Mouse (Mus musculus) embryonic facial prominence, embryonic 11.5 days (tissue): Measurements from ENCODE around the gene Pcca. TPM values are rescaled to one million over a fixed set of nuclear protein-coding genes. Genes with fewer than 3 reads are reported as not detected.

Experiments used
- ATAC-seq: fragments of 200-750 bp; cut with Nextera tagmentation; replicated peaks from 2 replicates; pipeline ENCODE4 v1.8.0; 2017; ENCODE audit warnings: low read depth; ENCODE audit not compliant: insufficient number of reproducible peaks, low FRiP score, low TSS enrichment
- DNase-seq: peaks from one replicate; pipeline ENCODE4 v3.0.0-alpha.2; 2015; ENCODE audit warnings: low spot score
- H3K27ac ChIP-seq: fragments of 300-500 bp; sonication (generic); replicated peaks from 2 replicates; pipeline ENCODE4 v1.5.1; 2014; ENCODE audit warnings: mild to moderate bottlenecking, low read depth, low read length, control low read depth
- H3K27me3 ChIP-seq: fragments of 300-500 bp; sonication (generic); 2 replicates; pipeline ENCODE4 v1.6.1; 2014; ENCODE audit warnings: mild to moderate bottlenecking, low read length, moderate library complexity, mixed read lengths; ENCODE audit not compliant: control insufficient read depth, insufficient read depth
- H3K36me3 ChIP-seq: fragments of 300-500 bp; sonication (generic); replicated peaks from 2 replicates; pipeline ENCODE4 v1.6.1; 2014; ENCODE audit warnings: low read depth, mild to moderate bottlenecking, low read length, moderate library complexity, mixed read lengths; ENCODE audit not compliant: control insufficient read depth, insufficient read depth
- H3K4me1 ChIP-seq: fragments of 300-500 bp; sonication (generic); 2 replicates; pipeline ENCODE4 v1.6.1; 2014; ENCODE audit warnings: low read length, mixed read lengths; ENCODE audit not compliant: control insufficient read depth, insufficient read depth
- H3K4me2 ChIP-seq: fragments of 300-500 bp; sonication (generic); 2 replicates; pipeline ENCODE4 v1.6.1; 2014; ENCODE audit warnings: low read depth, mild to moderate bottlenecking, control low read depth, low read length, moderate library complexity
- H3K4me3 ChIP-seq: fragments of 300-500 bp; sonication (generic); 2 replicates; pipeline ENCODE4 v1.5.1; 2014; ENCODE audit warnings: low read depth, low read length, control low read depth
- H3K9ac ChIP-seq: fragments of 300-500 bp; sonication (generic); replicated peaks from 2 replicates; pipeline ENCODE4 v1.6.1; 2014; ENCODE audit warnings: mild to moderate bottlenecking, control low read depth, low read length
- H3K9me3 ChIP-seq: fragments of 300-500 bp; sonication (generic); replicated peaks from 2 replicates; pipeline ENCODE4 v1.6.1; 2016; ENCODE audit warnings: mild to moderate bottlenecking, low read length, inconsistent platforms, mixed read lengths; ENCODE audit not compliant: control insufficient read depth
- whole genome bisulfite sequencing: fragments of 180-500 bp; shearing (Covaris S2); extraction: QIAGEN DNeasy Blood & Tissue Kit; methylation state at CpG from one replicate; pipeline ENCODE4 v1.1.7; 2014; 5-methylcytosine and 5-hydroxymethylcytosine counted together
- polyA plus RNA-seq: library from polyadenylated mRNA; unstranded; fragments of >200 nt; fragmentation: Nextera tagmentation; extraction: Ambion mirVana; gene quantifications from 2 replicates; pipeline ENCODE4 v1.2.1, GENCODE M21; 2014

The Pcca gene
- polyA plus RNA-seq, 1 experiment from 2014 or later = 35.3 TPM

DNA sequence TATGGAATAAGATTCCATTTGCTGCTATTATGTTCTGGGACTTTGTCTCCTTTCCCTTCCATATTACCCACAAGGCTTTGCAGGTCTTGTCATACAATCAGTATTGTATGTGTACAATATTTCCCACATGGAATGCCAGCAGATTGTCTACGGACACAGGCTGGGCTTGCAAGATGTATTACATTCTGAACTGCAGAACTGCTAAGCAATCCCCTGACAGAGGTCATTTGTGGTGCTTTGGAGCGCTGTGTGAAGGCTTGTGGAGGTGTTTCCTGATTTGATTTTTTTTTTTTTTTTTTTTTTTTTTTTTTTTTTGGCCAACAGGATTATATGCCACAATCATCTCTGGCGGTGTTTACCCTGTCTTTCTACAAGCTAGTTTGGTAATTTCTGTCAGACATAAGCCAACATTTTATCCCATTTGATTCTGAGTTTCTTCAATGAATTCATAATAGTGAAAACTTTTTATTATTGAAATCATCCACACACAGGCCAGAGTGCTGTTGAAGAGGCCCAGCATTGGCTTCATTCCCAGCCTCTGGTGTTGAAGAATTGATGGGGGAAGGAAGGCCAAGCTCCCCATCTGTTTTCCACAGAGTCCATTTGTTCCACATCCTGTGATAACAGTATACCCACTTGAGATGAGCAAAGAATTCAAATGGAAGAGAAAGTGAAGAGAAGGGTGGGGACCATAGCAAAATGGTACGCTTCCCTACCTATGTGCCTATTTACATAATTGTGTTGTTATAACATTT, 333.6 kb downstream of the Pcca start:
- no peaks in the 10 kb centered on the region for H3K36me3 ChIP-seq
- H3K4me1 ChIP-seq = no peaks in the 10 kb centered on the region
- H3K27me3 ChIP-seq = no peaks in the 10 kb centered on the region
- DNase-seq = no peak
- H3K27ac ChIP-seq = no peak overlapping the region
- H3K4me3 ChIP-seq = no peak overlapping the region
- no peaks in the 10 kb centered on the region for H3K9me3 ChIP-seq
- H3K4me2 ChIP-seq = no peak overlapping the region
- 80% methylated on average over 4 of the region's 4 CpGs for WGBS
- no peak for ATAC-seq
- no peak overlapping the region for H3K9ac ChIP-seq

DNA sequence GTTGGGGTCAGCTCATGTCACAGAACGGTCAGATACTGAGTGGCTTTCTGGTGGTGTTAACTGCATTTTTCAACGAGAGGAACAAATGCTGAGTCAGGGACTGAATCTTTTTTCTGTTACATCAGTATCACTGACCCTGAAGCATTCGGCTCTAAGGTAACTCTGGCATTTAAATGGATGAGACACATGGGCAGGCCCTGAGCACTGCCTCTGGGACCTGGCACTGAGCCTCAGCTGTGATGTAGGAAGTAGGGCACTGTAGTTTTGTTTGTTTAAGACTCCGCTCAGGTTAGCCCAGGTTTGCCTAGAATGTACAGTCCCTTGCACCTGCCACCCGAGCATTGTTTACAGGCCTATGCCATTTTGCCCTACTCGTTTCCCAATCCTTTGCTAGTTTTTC, 335.7 kb downstream of the Pcca start:
- H3K27ac ChIP-seq = no peak overlapping the region
- DNase-seq = no peak
- H3K9me3 ChIP-seq = no peaks in the 10 kb centered on the region
- H3K4me2 ChIP-seq = no peak overlapping the region
- no peak; the same call in 1 of the 2 replicates for ATAC-seq
- no peak overlapping the region for H3K4me3 ChIP-seq
- no peaks in the 10 kb centered on the region for H3K27me3 ChIP-seq
- no peak overlapping the region for H3K9ac ChIP-seq
- no peaks in the 10 kb centered on the region for H3K4me1 ChIP-seq
- 67% methylated on average over 6 of the region's 6 CpGs for WGBS
- no peaks in the 10 kb centered on the region for H3K36me3 ChIP-seq

DNA sequence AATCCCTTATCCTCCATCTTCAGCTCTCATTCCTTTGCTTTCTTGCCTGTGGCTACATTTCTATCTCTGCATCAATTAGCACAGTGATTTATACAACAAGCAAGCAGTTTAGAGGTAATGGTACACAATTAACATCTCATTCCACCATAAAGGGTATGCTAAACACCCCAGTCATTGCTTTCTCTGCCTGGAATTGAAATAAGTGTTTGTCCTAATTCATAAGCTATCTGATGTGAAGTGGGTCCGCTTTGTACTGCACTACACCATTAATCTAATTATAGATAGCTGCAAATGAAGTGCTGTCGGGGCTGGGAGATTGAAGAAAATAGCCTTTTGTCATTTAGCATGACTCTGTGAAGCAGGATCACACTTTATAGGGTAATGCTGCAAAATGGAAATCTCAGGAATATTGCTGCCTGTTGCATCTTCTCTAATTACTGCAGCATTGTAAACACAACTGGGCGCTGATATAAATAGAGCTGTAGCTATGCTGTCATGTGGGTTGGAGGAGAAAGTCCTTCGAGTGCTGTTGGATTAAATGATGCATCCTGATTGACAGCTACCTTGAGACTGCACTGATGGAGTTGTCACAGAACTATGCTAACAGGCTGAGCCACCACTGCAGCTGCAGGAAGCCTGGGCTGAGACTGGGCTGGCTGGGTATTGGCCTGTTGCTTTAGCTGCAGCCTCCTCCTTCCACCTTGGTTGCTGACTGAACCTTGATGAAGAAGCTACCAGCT, 337.9 kb downstream of the Pcca start:
- Histone ChIP-seq H3K27me3 (no peaks in the 10 kb centered on the region), H3K4me2 (no peak overlapping the region), H3K9me3 (no peaks in the 10 kb centered on the region), H3K4me1 (no peaks in the 10 kb centered on the region), H3K36me3 (no peaks in the 10 kb centered on the region), H3K9ac (no peak overlapping the region), H3K4me3 (no peak overlapping the region), H3K27ac (no peak overlapping the region)
- DNase-seq = no peak
- 48% methylated on average over 4 of the region's 4 CpGs for WGBS
- ATAC-seq = no peak

DNA sequence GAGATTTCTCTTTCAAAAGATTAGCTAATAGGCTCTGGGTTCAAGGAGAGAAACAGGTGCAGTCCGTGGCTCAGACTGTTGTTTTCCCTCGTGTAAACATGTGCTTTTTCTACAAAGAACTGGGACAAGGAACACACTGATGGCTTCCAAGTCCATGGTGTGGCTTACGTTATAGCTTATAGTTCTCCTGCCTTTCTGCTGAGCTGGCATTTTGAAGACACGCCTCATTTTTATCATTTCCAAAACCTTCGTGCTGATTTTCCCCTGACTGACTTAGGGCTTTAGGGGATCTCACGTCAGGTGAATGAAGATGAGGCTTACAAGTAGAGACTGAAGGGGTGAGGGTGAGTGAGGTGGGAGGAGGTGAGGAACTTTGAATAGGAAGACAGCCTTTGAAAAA, 338.5 kb downstream of the Pcca start:
- Histone ChIP-seq H3K9ac (no peak overlapping the region), H3K36me3 (no peaks in the 10 kb centered on the region), H3K9me3 (no peaks in the 10 kb centered on the region), H3K4me2 (no peak overlapping the region), H3K27me3 (no peaks in the 10 kb centered on the region), H3K4me3 (no peak overlapping the region), H3K27ac (no peak overlapping the region), H3K4me1 (no peaks in the 10 kb centered on the region)
- DNase-seq (no peak), ATAC-seq (no peak)
- 75% methylated on average over 6 of the region's 6 CpGs for WGBS

DNA sequence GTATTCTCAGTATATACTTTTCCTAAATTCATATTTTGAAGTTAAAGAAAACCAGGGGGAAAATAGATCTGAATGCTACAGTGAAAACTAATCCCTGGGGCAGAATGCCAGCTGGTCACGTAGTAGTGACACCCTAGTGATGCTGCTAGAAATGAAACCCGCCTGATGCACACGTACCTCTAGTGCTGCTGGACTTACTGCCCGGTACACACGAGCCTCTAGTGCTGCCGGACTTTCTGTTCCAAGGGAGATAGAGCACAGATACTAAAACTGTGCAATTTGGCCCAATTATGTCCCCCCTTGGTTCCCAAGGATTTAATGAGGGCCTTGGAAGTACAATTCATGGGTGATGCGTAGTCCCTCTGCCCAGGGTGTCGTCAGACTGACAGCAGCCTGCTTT, 340.9 kb downstream of the Pcca start:
- Histone ChIP-seq H3K27ac (no peak overlapping the region), H3K9me3 (no peaks in the 10 kb centered on the region)
- WGBS = 61% methylated on average over 8 of the region's 8 CpGs

DNA sequence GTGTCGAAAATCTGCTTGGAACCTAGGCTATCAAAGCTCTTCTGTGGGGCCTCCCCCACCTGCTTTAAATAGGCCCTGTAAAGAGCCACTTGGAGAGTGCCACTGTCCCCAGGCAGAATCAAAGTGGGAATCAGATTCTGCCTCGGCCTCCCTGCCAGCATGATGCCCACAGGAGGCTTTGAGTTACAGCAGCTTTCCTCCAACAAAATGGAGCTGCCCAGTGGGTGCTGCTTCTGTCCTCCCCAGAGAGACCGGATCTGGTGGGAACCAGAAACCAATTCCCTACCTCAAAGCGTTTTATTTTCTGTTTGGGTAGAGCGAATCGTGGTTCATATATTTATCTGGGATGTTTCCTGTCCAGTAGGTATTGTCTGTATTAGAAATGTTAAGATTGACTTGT, 341.5 kb downstream of the Pcca start:
- ATAC-seq (no peak), DNase-seq (no peak)
- 49% methylated on average over 6 of the region's 6 CpGs for WGBS
- Histone ChIP-seq H3K9me3 (no peaks in the 10 kb centered on the region), H3K36me3 (no peaks in the 10 kb centered on the region), H3K4me3 (no peak overlapping the region), H3K9ac (no peak overlapping the region), H3K4me2 (no peak overlapping the region), H3K27ac (no peak overlapping the region), H3K4me1 (no peaks in the 10 kb centered on the region), H3K27me3 (no peaks in the 10 kb centered on the region)

More for the DNA sequence above, 340.9 kb downstream of the Pcca start:
- Histone ChIP-seq H3K36me3 (no peaks in the 10 kb centered on the region), H3K9ac (no peak overlapping the region), H3K4me3 (no peak overlapping the region), H3K4me2 (no peak overlapping the region), H3K4me1 (no peaks in the 10 kb centered on the region), H3K27me3 (no peaks in the 10 kb centered on the region)
- ATAC-seq (no peak), DNase-seq (no peak)

DNA sequence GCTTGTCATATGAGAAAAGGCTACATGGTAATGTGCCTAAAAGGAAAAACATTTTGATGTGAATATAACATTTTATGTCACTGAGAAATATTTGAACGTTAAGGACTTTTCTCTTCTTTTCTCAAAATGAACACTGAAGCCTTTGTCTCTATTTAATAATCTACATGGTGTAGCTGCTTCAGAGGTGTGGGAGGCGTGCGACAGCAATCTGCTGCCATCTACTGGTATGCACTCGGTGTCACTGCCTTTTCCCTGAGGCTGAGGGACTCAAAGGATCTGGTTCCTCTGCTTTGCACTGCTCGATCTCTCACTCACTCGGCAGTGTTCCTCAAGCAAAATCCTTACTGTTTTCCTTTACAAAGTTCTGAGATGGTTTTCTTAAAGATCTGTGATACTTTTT, 342.0 kb downstream of the Pcca start:
- Histone ChIP-seq H3K4me3 (no peak overlapping the region), H3K4me1 (no peaks in the 10 kb centered on the region), H3K9me3 (no peaks in the 10 kb centered on the region), H3K36me3 (no peaks in the 10 kb centered on the region), H3K4me2 (no peak overlapping the region), H3K9ac (no peak overlapping the region), H3K27ac (no peak overlapping the region), H3K27me3 (no peaks in the 10 kb centered on the region)
- DNase-seq (peak; percentile 87), ATAC-seq (peak; percentile 86; the same call in 1 of the 2 replicates)
- WGBS = 5% methylated on average over 6 of the region's 6 CpGs

DNA sequence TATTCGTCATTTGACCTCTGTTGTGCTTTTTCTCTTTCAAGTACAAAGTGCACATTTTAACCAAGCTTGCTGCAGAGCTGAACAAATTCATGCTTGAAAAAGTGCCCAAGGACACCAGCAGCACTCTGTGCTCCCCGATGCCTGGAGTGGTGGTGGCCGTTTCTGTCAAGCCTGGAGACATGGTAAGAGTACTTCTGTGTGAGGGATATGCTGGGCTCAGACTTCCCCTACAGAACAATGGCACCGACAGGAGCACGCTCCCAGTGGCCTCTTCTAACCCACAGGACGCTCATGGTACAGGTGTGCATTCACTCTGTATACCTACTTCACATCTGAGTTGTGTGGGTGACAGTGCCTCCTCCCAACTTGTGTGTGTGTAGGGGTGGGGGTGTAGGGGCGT, 342.6 kb downstream of the Pcca start:
- H3K36me3 ChIP-seq = no peaks in the 10 kb centered on the region
- no peak for ATAC-seq
- H3K4me3 ChIP-seq = no peak overlapping the region
- no peaks in the 10 kb centered on the region for H3K9me3 ChIP-seq
- no peak overlapping the region for H3K9ac ChIP-seq
- H3K4me2 ChIP-seq = no peak overlapping the region
- H3K27me3 ChIP-seq = no peaks in the 10 kb centered on the region
- WGBS = 70% methylated on average over 7 of the region's 7 CpGs
- no peak overlapping the region for H3K27ac ChIP-seq
- DNase-seq = no peak
- no peaks in the 10 kb centered on the region for H3K4me1 ChIP-seq
